Mouse (Mus musculus) neural tube, embryonic 11.5 days (tissue): ENCODE data around the gene Nfib. TPM values are rescaled to one million over a fixed set of nuclear protein-coding genes. Genes with fewer than 3 reads are reported as not detected.

Experiments
- ATAC-seq: fragments of 200-750 bp; cut with Nextera tagmentation; 2 replicates; pipeline ENCODE4 v1.8.0; 2017; ENCODE audit warnings: moderate number of reproducible peaks, mild to moderate bottlenecking, moderate TSS enrichment, moderate library complexity; ENCODE audit not compliant: insufficient read depth, low FRiP score, low TSS enrichment
- DNase-seq: peaks from one replicate; pipeline ENCODE4 v3.0.0-alpha.2; 2015; ENCODE audit warnings: low spot score
- H3K27ac ChIP-seq: fragments of 300-500 bp; sonication (generic); 2 replicates; pipeline ENCODE4 v1.5.1; 2014; ENCODE audit warnings: low read depth, mild to moderate bottlenecking, low read length
- H3K27me3 ChIP-seq: fragments of 300-500 bp; sonication (generic); 2 replicates; pipeline ENCODE4 v1.6.1; 2014; ENCODE audit warnings: mild to moderate bottlenecking, low read length, mixed read lengths; ENCODE audit not compliant: control insufficient read depth, insufficient read depth
- H3K36me3 ChIP-seq: fragments of 300-500 bp; sonication (generic); 2 replicates; pipeline ENCODE4 v1.6.1; 2014; ENCODE audit warnings: mild to moderate bottlenecking, low read length, moderate library complexity, mixed read lengths; ENCODE audit not compliant: control insufficient read depth, insufficient read depth
- H3K4me1 ChIP-seq: fragments of 300-500 bp; sonication (generic); 2 replicates; pipeline ENCODE4 v1.6.1; 2014; ENCODE audit warnings: low read length, mixed read lengths; ENCODE audit not compliant: control insufficient read depth, insufficient read depth
- H3K4me2 ChIP-seq: fragments of 300-500 bp; sonication (generic); 2 replicates; pipeline ENCODE4 v1.6.1; 2014; ENCODE audit warnings: low read depth, mild to moderate bottlenecking, moderate library complexity
- H3K4me3 ChIP-seq: fragments of 300-500 bp; sonication (generic); 2 replicates; pipeline ENCODE4 v1.5.1; 2014; ENCODE audit warnings: low read depth, low read length
- H3K9ac ChIP-seq: fragments of 300-500 bp; sonication (generic); 2 replicates; pipeline ENCODE4 v1.6.1; 2014; ENCODE audit warnings: mild to moderate bottlenecking, low read length
- H3K9me3 ChIP-seq: fragments of 300-500 bp; sonication (generic); 2 replicates; pipeline ENCODE4 v1.6.1; 2016; ENCODE audit warnings: low read length; ENCODE audit not compliant: control insufficient read depth
- WGBS: fragments of 180-500 bp; shearing (Covaris S2); extraction: QIAGEN DNeasy Blood & Tissue Kit; methylation state at CpG from one replicate; pipeline ENCODE4 v1.1.7; 2014; 5-methylcytosine and 5-hydroxymethylcytosine counted together
- polyA plus RNA-seq: library from polyadenylated mRNA; unstranded; fragments of >200 nt; fragmentation: Nextera tagmentation; extraction: Ambion mirVana; gene quantifications from 2 replicates; pipeline ENCODE4 v1.2.1, GENCODE M21; 2014

Gene Nfib
- polyA plus RNA-seq, 1 experiment from 2014 or later: 29.1 TPM

- DNase-seq (no peak), ATAC-seq (no peak)
- WGBS: 87% methylated on average over 4 of the region's 4 CpGs
- Histone ChIP-seq H3K27me3 (no peaks in the 10 kb centered on the region), H3K4me1 (no peaks in the 10 kb centered on the region), H3K9ac (no peak overlapping the region), H3K27ac (no peak overlapping the region), H3K36me3 (no peaks in the 10 kb centered on the region), H3K9me3 (no peaks in the 10 kb centered on the region), H3K4me3 (no peak overlapping the region), H3K4me2 (no peak overlapping the region)
Observed at GRCm38 (mm10) chr4:82454989-82455388, 250.6 kb downstream of the Nfib start.

GRCm38 (mm10) chr4:82453341-82453740 is 252.2 kb downstream of the Nfib start:
- Histone ChIP-seq H3K9me3 (no peaks in the 10 kb centered on the region), H3K27ac (no peak overlapping the region), H3K36me3 (no peaks in the 10 kb centered on the region), H3K4me3 (no peak overlapping the region), H3K4me1 (no peaks in the 10 kb centered on the region), H3K9ac (no peak overlapping the region), H3K4me2 (no peak overlapping the region), H3K27me3 (no peaks in the 10 kb centered on the region)
- DNase-seq: no peak
- no peak for ATAC-seq

- Histone ChIP-seq H3K4me1 (no peaks in the 10 kb centered on the region), H3K36me3 (no peaks in the 10 kb centered on the region), H3K27me3 (no peaks in the 10 kb centered on the region), H3K27ac (no peak overlapping the region), H3K9ac (no peak overlapping the region), H3K9me3 (no peaks in the 10 kb centered on the region), H3K4me3 (no peak overlapping the region), H3K4me2 (no peak overlapping the region)
- 87% methylated on average over 4 of the region's 4 CpGs for WGBS
- no peak for DNase-seq
- no peak for ATAC-seq
Observed at GRCm38 (mm10) chr4:82452905-82453304, 252.6 kb downstream of the Nfib start.

GRCm38 (mm10) chr4:82447061-82447671 is 258.4 kb downstream of the Nfib start:
- Histone ChIP-seq H3K4me1 (0 out of 2 replicates have a peak, but pooled peaks cover 8% of the 10 kb centered on the region), H3K4me3 (no peak overlapping the region), H3K4me2 (no peak overlapping the region), H3K36me3 (no peaks in the 10 kb centered on the region), H3K27ac (no peak overlapping the region), H3K9ac (no peak overlapping the region), H3K9me3 (no peaks in the 10 kb centered on the region), H3K27me3 (no peaks in the 10 kb centered on the region)
- 21% methylated on average over 8 of the region's 8 CpGs for WGBS
- ATAC-seq (no peak), DNase-seq (no peak)

- Histone ChIP-seq H3K9ac (no peak overlapping the region), H3K4me2 (no peak overlapping the region), H3K4me1 (0 out of 2 replicates have a peak, but pooled peaks cover 8% of the 10 kb centered on the region), H3K27ac (no peak overlapping the region), H3K36me3 (no peaks in the 10 kb centered on the region), H3K27me3 (no peaks in the 10 kb centered on the region), H3K9me3 (no peaks in the 10 kb centered on the region), H3K4me3 (no peak overlapping the region)
- DNase-seq: no peak
- ATAC-seq: no peak
- WGBS: 83% methylated on average over 1 of the region's 1 CpGs
Observed at GRCm38 (mm10) chr4:82444078-82444477, 261.5 kb downstream of the Nfib start.

GRCm38 (mm10) chr4:82443441-82443840 is 262.1 kb downstream of the Nfib start:
- Histone ChIP-seq H3K27ac (no peak overlapping the region), H3K9me3 (no peaks in the 10 kb centered on the region), H3K27me3 (no peaks in the 10 kb centered on the region), H3K4me3 (no peak overlapping the region), H3K9ac (no peak overlapping the region), H3K36me3 (no peaks in the 10 kb centered on the region), H3K4me1 (0 out of 2 replicates have a peak, but pooled peaks cover 8% of the 10 kb centered on the region), H3K4me2 (no peak overlapping the region)
- no peak for DNase-seq
- no peak for ATAC-seq
- 88% methylated on average over 5 of the region's 5 CpGs for WGBS

GRCm38 (mm10) chr4:82443003-82443402 is 262.5 kb downstream of the Nfib start:
- H3K27me3 ChIP-seq: no peaks in the 10 kb centered on the region
- H3K9ac ChIP-seq: no peak overlapping the region
- no peak for ATAC-seq
- H3K4me1 ChIP-seq: 0 out of 2 replicates have a peak, but pooled peaks cover 8% of the 10 kb centered on the region
- no peaks in the 10 kb centered on the region for H3K9me3 ChIP-seq
- WGBS: 73% methylated on average over 5 of the region's 5 CpGs
- DNase-seq: no peak
- H3K4me2 ChIP-seq: no peak overlapping the region
- H3K4me3 ChIP-seq: no peak overlapping the region
- H3K27ac ChIP-seq: no peak overlapping the region
- H3K36me3 ChIP-seq: no peaks in the 10 kb centered on the region

GRCm38 (mm10) chr4:82440606-82441005 is 264.9 kb downstream of the Nfib start:
- no peak overlapping the region for H3K9ac ChIP-seq
- H3K4me2 ChIP-seq: no peak overlapping the region
- WGBS: 80% methylated on average over 2 of the region's 2 CpGs
- H3K9me3 ChIP-seq: no peaks in the 10 kb centered on the region
- H3K36me3 ChIP-seq: no peaks in the 10 kb centered on the region
- ATAC-seq: no peak
- H3K27ac ChIP-seq: no peak overlapping the region
- no peak overlapping the region for H3K4me3 ChIP-seq
- no peaks in the 10 kb centered on the region for H3K27me3 ChIP-seq
- no peak for DNase-seq
- 0 out of 2 replicates have a peak, but pooled peaks cover 3% of the 10 kb centered on the region for H3K4me1 ChIP-seq

- WGBS: 73% methylated on average over 8 of the region's 8 CpGs
- ATAC-seq: no peak
Observed at GRCm38 (mm10) chr4:82439813-82440212, 265.7 kb downstream of the Nfib start.

More at GRCm38 (mm10) chr4:82439813-82440212, 265.7 kb downstream of the Nfib start:
- no peak for DNase-seq
- Histone ChIP-seq H3K4me2 (no peak overlapping the region), H3K36me3 (no peaks in the 10 kb centered on the region), H3K27me3 (no peaks in the 10 kb centered on the region), H3K27ac (no peak overlapping the region), H3K4me3 (no peak overlapping the region), H3K9ac (no peak overlapping the region), H3K9me3 (no peaks in the 10 kb centered on the region), H3K4me1 (0 out of 2 replicates have a peak, but pooled peaks cover 3% of the 10 kb centered on the region)
